Mouse (Mus musculus): ENCODE results near the gene Nktr. TPM values are rescaled to one million over a fixed set of nuclear protein-coding genes. Genes with fewer than 3 reads are reported as not detected.

Gene Nktr
- total and polyA plus RNA-seq, 3 experiments, result 23.1 to 33.1 (median 28.7) TPM

- no peak overlapping the region for H3K4me3 ChIP-seq
- TF ChIP-seq CTCF (IDR thresholded peaks at IDR 0.05) (no peak), POLR2A (IDR thresholded peaks at IDR 0.05; ENCODE audit: insufficient read depth, low read depth, low read length) (no peak), EP300 (IDR thresholded peaks at IDR 0.05; ENCODE audit: insufficient read depth, low read depth, low read length) (no peak)
- 66% methylated on average over 6 of the region's 6 CpGs for WGBS
- H3K27me3 ChIP-seq (ENCODE audit: control insufficient read depth, insufficient read depth, low read length), result no peaks in the 10 kb centered on the region
- no peak overlapping the region for H3K27ac ChIP-seq
- intact Hi-C loops (cut with DNase I), result no loop called here
- no peaks in the 10 kb centered on the region for H3K4me1 ChIP-seq (ENCODE audit: control insufficient read depth, insufficient read depth, low read length)
- no peak for DNase-seq
- H3K36me3 ChIP-seq (ENCODE audit: control insufficient read depth, insufficient read depth, low read length), result peaks cover 8% of the 10 kb centered on the region
- no peak overlapping the region for H3K9ac ChIP-seq (ENCODE audit: low read depth, low read length)
- H3K79me2 ChIP-seq (replicated peaks; ENCODE audit: control insufficient read depth, insufficient read depth, low read length), result no peaks in the 10 kb centered on the region
Measured at GRCm38 (mm10) chr9:121740490-121740889, 21.5 kb downstream of the Nktr start.

- H3K79me2 ChIP-seq (replicated peaks; ENCODE audit: control insufficient read depth, insufficient read depth, low read length), result no peaks in the 10 kb centered on the region
- no peaks in the 10 kb centered on the region for H3K4me1 ChIP-seq (ENCODE audit: control insufficient read depth, insufficient read depth, low read length)
- no peak for TF ChIP-seq EP300 (IDR thresholded peaks at IDR 0.05; ENCODE audit: insufficient read depth, low read depth, low read length)
- no peak for TF ChIP-seq CTCF (IDR thresholded peaks at IDR 0.05)
- DNase-seq, result no peak
- intact Hi-C loops (cut with DNase I), result no loop called here
- WGBS, result 81% methylated on average over 3 of the region's 3 CpGs
- peaks cover 8% of the 10 kb centered on the region for H3K36me3 ChIP-seq (ENCODE audit: control insufficient read depth, insufficient read depth, low read length)
- no peak overlapping the region for H3K4me3 ChIP-seq
- H3K27me3 ChIP-seq (ENCODE audit: control insufficient read depth, insufficient read depth, low read length), result no peaks in the 10 kb centered on the region
- no peak overlapping the region for H3K27ac ChIP-seq
- H3K9ac ChIP-seq (ENCODE audit: low read depth, low read length), result no peak overlapping the region
Measured at GRCm38 (mm10) chr9:121741168-121741567, 22.2 kb downstream of the Nktr start.

GRCm38 (mm10) chr9:121744051-121744450 lies 25.1 kb downstream of the Nktr start:
- Histone ChIP-seq H3K9ac (ENCODE audit: low read depth, low read length) (no peak overlapping the region), H3K79me2 (replicated peaks; ENCODE audit: control insufficient read depth, insufficient read depth, low read length) (no peaks in the 10 kb centered on the region), H3K27ac (no peak overlapping the region), H3K36me3 (ENCODE audit: control insufficient read depth, insufficient read depth, low read length) (peaks cover 8% of the 10 kb centered on the region), H3K4me3 (no peak overlapping the region), H3K27me3 (ENCODE audit: control insufficient read depth, insufficient read depth, low read length) (no peaks in the 10 kb centered on the region), H3K4me1 (ENCODE audit: control insufficient read depth, insufficient read depth, low read length) (no peaks in the 10 kb centered on the region)
- intact Hi-C loops (cut with DNase I), result no loop called here
- TF ChIP-seq CTCF (IDR thresholded peaks at IDR 0.05) (no peak), POLR2A (IDR thresholded peaks at IDR 0.05; ENCODE audit: insufficient read depth, low read depth, low read length) (no peak), EP300 (IDR thresholded peaks at IDR 0.05; ENCODE audit: insufficient read depth, low read depth, low read length) (no peak)
- WGBS, result 81% methylated on average over 8 of the region's 8 CpGs
- DNase-seq, result no peak

- H3K27me3 ChIP-seq (ENCODE audit: control insufficient read depth, insufficient read depth, low read length), result no peaks in the 10 kb centered on the region
- intact Hi-C loops (cut with DNase I), result no loop called here
- peaks cover 11% of the 10 kb centered on the region for H3K36me3 ChIP-seq (ENCODE audit: control insufficient read depth, insufficient read depth, low read length)
- no peak overlapping the region for H3K27ac ChIP-seq
- no peaks in the 10 kb centered on the region for H3K79me2 ChIP-seq (replicated peaks; ENCODE audit: control insufficient read depth, insufficient read depth, low read length)
- H3K4me3 ChIP-seq, result no peak overlapping the region
- H3K9ac ChIP-seq (ENCODE audit: low read depth, low read length), result no peak overlapping the region
- peaks cover 1% of the 10 kb centered on the region; the same call in 1 of the 2 replicates for H3K4me1 ChIP-seq (ENCODE audit: control insufficient read depth, insufficient read depth, low read length)
- 95% methylated on average over 9 of the region's 9 CpGs for WGBS
- DNase-seq, result no peak
- TF ChIP-seq EP300 (IDR thresholded peaks at IDR 0.05; ENCODE audit: insufficient read depth, low read depth, low read length), result no peak
- no peak for TF ChIP-seq POLR2A (IDR thresholded peaks at IDR 0.05; ENCODE audit: insufficient read depth, low read depth, low read length)
- TF ChIP-seq CTCF (IDR thresholded peaks at IDR 0.05), result no peak
Measured at GRCm38 (mm10) chr9:121752774-121753173, 33.8 kb downstream of the Nktr start.

GRCm38 (mm10) chr9:121754624-121755023 lies 35.7 kb downstream of the Nktr start:
- H3K36me3 ChIP-seq (ENCODE audit: control insufficient read depth, insufficient read depth, low read length), result peaks cover 11% of the 10 kb centered on the region
- DNase-seq, result no peak
- WGBS, result 86% methylated on average over 3 of the region's 3 CpGs

GRCm38 (mm10) chr9:121756785-121757184 lies 37.8 kb downstream of the Nktr start:
- TF ChIP-seq EP300 (IDR thresholded peaks at IDR 0.05; ENCODE audit: insufficient read depth, low read depth, low read length) (no peak), POLR2A (IDR thresholded peaks at IDR 0.05; ENCODE audit: insufficient read depth, low read depth, low read length) (no peak), CTCF (IDR thresholded peaks at IDR 0.05) (no peak)
- no peaks in the 10 kb centered on the region for H3K27me3 ChIP-seq (ENCODE audit: control insufficient read depth, insufficient read depth, low read length)
- intact Hi-C loops (cut with DNase I), result loop anchor here (5.0 kb wide), 1 partner anchor 66 kb away; no protein-coding TSS in a partner anchor
- no peak for DNase-seq
- H3K9ac ChIP-seq (ENCODE audit: low read depth, low read length), result no peak overlapping the region
- H3K4me1 ChIP-seq (ENCODE audit: control insufficient read depth, insufficient read depth, low read length), result peaks cover 4% of the 10 kb centered on the region; the same call in 1 of the 2 replicates
- WGBS, result 83% methylated on average over 3 of the region's 3 CpGs
- H3K27ac ChIP-seq, result no peak overlapping the region
- H3K36me3 ChIP-seq (ENCODE audit: control insufficient read depth, insufficient read depth, low read length), result peaks cover 3% of the 10 kb centered on the region; the same call in 1 of the 2 replicates
- no peaks in the 10 kb centered on the region for H3K79me2 ChIP-seq (replicated peaks; ENCODE audit: control insufficient read depth, insufficient read depth, low read length)
- no peak overlapping the region for H3K4me3 ChIP-seq

More at GRCm38 (mm10) chr9:121754624-121755023, 35.7 kb downstream of the Nktr start:
- H3K27me3 ChIP-seq (ENCODE audit: control insufficient read depth, insufficient read depth, low read length), result no peaks in the 10 kb centered on the region
- H3K9ac ChIP-seq (ENCODE audit: low read depth, low read length), result no peak overlapping the region
- intact Hi-C loops (cut with DNase I), result loop anchor here (5.0 kb wide), 1 partner anchor 68 kb away; no protein-coding TSS in a partner anchor
- H3K79me2 ChIP-seq (replicated peaks; ENCODE audit: control insufficient read depth, insufficient read depth, low read length), result no peaks in the 10 kb centered on the region
- no peak overlapping the region for H3K27ac ChIP-seq
- H3K4me3 ChIP-seq, result no peak overlapping the region
- TF ChIP-seq POLR2A (IDR thresholded peaks at IDR 0.05; ENCODE audit: insufficient read depth, low read depth, low read length) (no peak), CTCF (IDR thresholded peaks at IDR 0.05) (no peak), EP300 (IDR thresholded peaks at IDR 0.05; ENCODE audit: insufficient read depth, low read depth, low read length) (no peak)
- H3K4me1 ChIP-seq (ENCODE audit: control insufficient read depth, insufficient read depth, low read length), result peaks cover 3% of the 10 kb centered on the region; the same call in 1 of the 2 replicates

Data from heart, adult 2 months (tissue).